Mouse (Mus musculus) common myeloid progenitor, adult 5-6 weeks (primary cell): ENCODE measurements around the gene Iqcf3. TPM values are rescaled to one million over a fixed set of nuclear protein-coding genes. Genes with fewer than 3 reads are reported as not detected.

Source experiments
- ATAC-seq: replicated peaks from 2 replicates; pipeline ENCODE4 v1.8.0; 2016; ENCODE audit warnings: low read depth, mild to moderate bottlenecking, moderate TSS enrichment, inconsistent platforms; ENCODE audit not compliant: poor library complexity, severe bottlenecking
- total RNA-seq: library from RNA; stranded (forward); fragments of 200-1000, 187-1606 nt; gene quantifications from 2 replicates; pipeline ENCODE4 v1.2.3, GENCODE M21; 2017

Gene Iqcf3
- total RNA-seq, 1 experiment from 2014 or later: not detected

- no peak for ATAC-seq
Observed at GRCm38 (mm10) chr9:106473081-106473752, 88.2 kb downstream of the Iqcf3 start.

DNA sequence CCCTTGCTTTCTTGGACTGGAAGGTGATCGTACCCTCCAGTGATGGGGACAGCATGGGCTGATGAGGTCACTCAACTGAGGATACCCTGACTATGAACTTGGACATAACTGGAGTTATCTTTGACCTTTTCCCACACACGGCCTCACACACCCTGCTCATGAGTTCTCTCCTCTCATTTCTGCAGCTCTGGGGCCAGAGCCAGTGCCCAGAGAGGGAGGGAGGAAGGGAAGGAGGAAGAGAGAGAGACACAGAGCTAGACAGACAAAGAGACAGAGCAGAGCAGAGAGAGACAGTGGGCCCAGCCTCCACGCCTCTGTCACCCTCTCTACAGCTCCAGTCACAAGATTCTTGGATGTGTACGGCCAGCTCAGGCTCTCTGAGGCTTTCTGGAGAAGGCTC lies 89.1 kb downstream of the Iqcf3 start:
- ATAC-seq: no peak

DNA sequence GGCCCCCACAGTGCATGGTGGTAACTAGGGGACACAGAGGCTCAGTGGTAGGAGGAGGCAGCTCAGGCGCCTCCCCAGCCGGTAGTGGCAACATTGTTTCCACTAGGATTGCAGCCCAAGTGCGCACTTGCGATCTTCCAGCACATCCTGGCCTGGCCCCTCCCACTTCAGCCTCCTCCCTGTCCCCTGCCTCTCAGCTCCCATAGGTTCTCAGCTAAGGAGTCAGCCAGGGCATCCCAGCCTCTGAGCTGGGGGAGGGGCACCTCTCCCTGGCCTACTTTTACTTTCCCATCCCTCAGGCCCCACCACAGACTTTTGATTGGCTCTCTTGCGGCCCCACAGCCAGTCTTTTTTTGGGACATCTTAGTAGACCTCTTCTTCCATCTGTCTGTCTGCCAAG lies 89.5 kb downstream of the Iqcf3 start:
- no peak for ATAC-seq

- no peak for ATAC-seq
Observed at GRCm38 (mm10) chr9:106470991-106471750, 90.3 kb downstream of the Iqcf3 start.

GRCm38 (mm10) chr9:106469776-106470175 lies 91.7 kb downstream of the Iqcf3 start:
- no peak for ATAC-seq

- ATAC-seq: peak; percentile 26; the same call in 1 of the 2 replicates
Observed at GRCm38 (mm10) chr9:106469317-106469716, 92.1 kb downstream of the Iqcf3 start.

DNA sequence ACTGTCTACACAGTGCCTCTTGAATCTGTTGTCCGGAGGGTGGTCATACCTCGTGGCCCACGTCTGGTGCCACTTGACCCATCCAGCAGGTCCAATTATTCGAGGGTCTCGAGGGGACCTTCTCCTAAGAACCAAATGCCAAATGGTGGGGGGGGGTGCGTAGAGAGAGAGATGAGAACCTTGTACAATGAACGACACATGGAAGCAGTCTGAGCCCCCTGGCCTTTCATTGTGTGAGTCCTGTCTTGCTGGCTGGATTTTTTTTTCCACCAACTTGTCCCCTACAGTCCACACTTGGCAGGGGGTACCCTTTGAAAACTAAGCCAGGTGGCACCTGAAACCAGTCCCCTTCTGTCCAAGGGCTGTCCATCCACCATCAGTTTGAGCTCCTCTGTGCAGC lies 93.7 kb downstream of the Iqcf3 start:
- ATAC-seq: no peak

- no peak for ATAC-seq
Observed at GRCm38 (mm10) chr9:106466721-106467120, 94.7 kb downstream of the Iqcf3 start.

DNA sequence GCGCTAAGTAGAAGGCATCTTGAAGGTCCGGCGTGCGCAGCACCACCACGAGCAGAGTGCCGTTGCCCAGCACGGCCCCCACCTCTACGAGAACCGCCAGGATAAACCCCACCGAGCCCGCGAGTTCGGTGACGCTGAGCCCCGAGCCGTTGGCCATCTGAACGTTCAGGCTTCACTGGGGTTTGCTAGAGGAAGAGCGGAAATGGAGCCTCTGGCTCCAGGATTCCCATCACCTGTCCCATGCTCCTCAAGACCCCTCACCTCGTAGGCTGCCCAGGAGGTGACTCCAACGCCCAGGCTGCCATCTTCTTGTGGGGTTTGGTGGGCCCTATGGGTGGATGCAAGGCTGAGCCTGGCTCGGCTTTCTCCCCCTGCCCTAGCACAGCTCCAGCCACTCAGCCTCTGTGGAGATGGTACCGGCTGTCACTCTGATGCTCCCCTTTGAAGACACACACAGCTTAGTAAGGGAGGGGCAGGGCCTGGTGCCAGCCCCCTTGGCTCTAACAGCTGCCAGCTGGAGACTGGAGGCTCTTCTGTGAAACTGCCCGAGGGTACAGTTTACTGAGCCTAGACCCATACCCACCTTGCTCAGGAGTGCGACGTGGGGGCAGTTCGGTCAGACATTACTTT lies 95.7 kb downstream of the Iqcf3 start, which contains the start of gene Gpr62:
Gene Gpr62, minus strand, starts transcription at position 368 of the 630 bp plus-strand sequence.
- no peak for ATAC-seq

DNA sequence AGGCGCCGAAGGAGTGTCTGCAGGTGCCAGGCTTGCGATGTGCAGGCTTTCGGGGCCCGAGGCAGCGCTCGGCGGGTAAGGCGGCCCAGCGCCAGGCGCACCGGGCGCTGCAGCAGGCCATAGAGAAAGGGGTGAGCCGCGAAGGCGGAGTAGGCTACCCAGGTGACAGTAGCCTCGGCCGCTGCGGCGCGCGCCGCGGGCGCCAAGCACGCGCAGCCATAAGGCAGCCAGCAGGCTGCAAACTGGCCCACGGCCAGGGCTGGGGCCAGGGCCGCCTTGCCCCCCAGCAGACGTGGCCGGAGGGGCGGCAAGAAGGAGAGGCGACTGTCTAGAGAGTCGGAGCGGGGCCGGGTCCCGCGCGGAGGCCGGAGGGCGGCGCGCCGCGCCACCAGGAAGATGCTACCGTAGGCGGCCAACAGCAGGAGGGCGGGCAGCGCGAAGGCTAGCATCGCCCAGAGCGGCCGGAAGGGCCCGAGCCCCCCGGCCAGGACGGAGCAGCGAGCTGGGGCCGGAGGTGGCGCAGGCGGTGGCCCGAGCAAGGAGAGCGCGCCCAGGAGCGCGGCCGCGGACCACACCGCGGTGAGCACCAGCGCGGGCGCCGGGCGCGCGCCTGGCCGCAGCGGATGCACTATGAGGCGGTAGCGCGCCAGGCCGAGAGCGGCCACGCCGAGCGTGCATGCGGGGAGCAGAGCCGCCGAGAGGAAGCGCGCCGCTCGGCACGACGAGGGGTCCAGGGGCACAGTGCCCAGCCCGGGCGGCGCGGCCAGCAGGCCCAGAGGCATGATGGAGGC lies 96.5 kb downstream of the Iqcf3 start:
- peak; percentile 26 for ATAC-seq

- ATAC-seq: no peak
Observed at GRCm38 (mm10) chr9:106463122-106464063, 98.0 kb downstream of the Iqcf3 start.

- no peak for ATAC-seq
Observed at GRCm38 (mm10) chr9:106462430-106462800, 99.0 kb downstream of the Iqcf3 start.

GRCm38 (mm10) chr9:106461641-106462429 lies 99.6 kb downstream of the Iqcf3 start:
- ATAC-seq: no peak

- ATAC-seq: no peak
Observed at GRCm38 (mm10) chr9:106461026-106461415, 100.4 kb downstream of the Iqcf3 start.

DNA sequence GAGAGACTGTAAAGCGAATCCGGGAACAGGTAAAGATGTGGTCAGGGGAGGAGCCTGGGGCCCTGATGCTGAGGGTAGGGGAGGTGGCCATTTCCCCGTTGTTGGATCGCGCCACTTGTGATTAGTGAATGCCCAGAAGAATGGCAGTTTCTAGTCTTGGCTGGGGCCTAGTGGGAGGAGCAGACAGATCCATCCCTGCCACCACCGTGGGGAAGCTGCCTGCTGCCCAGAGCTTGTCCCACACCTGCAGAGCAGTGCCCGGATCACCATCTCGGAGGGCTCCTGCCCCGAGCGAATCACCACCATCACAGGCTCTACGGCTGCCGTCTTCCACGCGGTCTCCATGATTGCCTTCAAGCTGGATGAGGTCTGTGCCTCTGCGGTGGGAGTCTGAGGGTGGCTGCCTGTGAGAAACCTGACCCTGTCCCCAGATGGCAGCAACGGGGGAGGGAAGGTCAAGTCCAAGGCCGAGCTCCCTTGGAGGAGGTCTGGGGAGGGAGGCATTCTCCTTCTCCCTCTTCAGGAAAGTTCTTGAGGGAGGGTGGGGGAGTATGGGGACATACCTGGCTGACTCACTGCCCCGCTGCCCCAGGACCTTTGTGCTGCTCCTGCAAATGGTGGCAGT lies 100.9 kb downstream of the Iqcf3 start:
- no peak for ATAC-seq

DNA sequence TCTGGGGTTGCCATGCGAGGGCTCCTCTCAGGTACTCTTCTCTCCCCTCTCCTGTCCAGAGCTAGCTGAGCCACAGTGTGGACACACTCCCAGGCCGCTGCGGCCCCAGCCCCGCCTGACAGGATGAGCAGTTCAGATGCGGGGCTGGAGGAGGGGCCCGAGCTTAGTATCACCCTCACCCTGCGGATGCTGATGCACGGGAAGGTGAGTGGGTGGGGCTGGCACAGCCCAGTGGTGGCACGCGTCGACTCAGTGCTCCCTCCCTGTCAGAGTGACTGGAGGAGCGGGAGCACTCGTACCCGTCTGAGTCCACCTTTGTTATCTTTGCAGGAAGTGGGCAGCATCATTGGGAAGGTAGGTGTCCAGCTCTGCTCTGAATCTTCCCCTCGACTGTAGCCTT lies 101.5 kb downstream of the Iqcf3 start:
- no peak for ATAC-seq

DNA sequence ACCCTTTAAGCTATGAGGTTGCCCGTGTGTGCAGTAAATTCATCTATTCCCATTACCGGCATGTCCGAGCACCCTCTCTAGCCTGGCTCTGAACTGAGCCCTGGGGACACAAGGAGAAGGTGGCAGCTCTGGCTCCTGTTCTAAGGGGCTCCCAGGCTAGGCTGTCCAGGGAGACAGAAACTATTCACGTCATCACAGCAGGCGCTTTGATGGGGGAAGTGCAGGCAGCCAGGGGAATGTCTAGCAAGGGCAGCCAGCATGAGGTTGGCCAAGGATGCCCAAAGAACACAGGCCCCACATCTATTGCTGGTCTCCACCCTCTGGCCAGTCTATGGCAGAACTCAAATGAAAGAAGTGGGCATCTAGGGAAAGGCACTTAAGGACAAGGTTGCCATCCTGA lies 103.5 kb downstream of the Iqcf3 start:
- no peak for ATAC-seq

GRCm38 (mm10) chr9:106457163-106457559 lies 104.3 kb downstream of the Iqcf3 start:
- no peak for ATAC-seq
